Mouse (Mus musculus): Measurements from ENCODE around the gene Plk5.

Plk5 gene

DNA sequence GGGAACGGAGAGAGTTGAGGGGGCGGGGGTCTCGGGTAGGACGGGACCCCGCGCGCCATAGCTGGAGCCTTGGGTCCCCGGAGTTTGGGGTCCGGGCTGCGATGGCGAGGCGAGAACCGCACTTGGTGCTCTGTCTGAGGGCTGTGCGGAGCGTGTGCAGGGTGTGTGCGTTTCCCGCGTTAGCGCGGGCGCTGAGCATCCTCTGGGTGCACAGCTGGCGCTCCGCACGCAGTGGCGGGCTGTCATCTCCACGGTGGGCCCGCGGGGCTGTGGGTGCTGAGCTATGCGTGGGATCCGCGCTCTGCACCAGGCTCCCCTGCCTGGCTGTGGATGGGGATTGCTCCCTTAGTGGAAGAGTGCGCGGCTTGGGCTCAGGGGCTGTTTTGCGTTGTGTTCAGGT, 478 bp downstream of the Plk5 start:
- no peak for DNase-seq (ENCODE audit: low spot score in 2 of 2)

DNA sequence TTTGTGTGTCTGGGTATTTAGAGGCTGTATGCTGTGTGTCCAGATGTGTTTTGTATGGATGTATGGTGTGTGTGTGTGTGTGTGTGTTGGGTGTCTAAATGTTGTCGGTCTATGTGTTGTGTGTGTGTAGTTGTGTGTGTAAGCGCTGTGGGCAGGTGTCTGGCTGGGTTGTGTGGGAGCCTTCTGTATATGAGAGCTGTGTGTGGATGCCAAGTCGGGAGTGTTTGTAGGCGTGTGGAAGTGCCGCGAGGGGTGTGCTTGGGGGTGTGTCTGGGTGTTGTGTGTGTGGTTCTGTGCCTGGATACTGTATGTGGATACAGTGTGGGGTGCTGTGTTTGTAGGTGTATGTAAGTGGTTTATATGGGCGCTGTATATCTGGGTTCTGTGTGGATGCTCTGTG, 1.1 kb downstream of the Plk5 start:
- DNase-seq (ENCODE audit: low spot score in 2 of 2) = no peak

DNA sequence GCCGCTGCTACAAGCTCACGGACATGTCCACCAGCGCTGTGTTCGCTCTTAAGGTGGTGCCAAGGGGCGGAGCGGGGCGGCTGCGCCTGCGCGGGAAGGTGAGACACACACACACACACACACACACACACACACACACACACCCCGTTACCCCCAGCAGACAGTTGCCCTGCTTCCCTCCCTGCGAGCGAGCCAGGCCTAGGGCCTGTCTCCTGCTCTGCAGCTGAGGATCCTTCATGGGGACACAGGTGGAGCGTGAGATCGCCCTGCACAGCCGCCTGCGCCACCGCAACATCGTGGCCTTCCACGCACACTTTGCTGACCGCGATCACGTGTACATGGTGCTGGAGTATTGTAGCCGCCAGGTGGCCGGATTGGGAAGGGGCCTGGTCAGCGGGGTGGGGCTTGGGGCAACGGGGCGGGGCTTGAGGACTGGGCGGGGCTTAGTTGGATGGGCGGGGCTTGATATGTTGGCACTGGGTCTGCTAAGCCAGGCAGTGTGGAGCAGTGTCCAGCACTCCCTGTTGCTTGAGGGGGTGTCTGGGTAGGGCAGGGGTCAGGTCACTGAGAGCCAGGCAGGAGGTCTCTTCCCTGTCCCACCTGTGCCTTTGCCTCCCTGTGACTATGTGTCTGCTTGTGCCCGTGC, 1.9 kb downstream of the Plk5 start:
- no peak for DNase-seq (ENCODE audit: low spot score in 2 of 2)

DNA sequence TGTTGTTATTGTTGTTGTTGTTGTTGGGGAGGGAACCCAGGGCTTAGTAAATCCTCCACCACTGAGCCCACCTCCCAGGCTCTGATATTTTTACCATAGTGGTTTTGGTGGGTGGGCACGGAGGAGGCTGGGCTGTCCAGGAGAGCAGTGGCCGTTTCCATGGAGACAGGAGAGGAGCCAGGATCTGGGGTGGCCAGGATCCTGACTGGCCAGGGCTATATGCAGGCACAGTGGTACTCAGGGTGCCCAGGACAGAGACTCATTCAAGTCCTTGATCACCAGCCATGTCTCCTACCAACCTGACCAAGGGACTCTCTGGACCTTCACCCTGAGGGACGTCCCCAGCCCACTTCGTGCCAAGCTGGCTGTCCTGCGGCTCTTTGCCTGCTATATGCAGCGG, 7.5 kb downstream of the Plk5 start:
- DNase-seq (ENCODE audit: low spot score in 2 of 2) = no peak

DNA sequence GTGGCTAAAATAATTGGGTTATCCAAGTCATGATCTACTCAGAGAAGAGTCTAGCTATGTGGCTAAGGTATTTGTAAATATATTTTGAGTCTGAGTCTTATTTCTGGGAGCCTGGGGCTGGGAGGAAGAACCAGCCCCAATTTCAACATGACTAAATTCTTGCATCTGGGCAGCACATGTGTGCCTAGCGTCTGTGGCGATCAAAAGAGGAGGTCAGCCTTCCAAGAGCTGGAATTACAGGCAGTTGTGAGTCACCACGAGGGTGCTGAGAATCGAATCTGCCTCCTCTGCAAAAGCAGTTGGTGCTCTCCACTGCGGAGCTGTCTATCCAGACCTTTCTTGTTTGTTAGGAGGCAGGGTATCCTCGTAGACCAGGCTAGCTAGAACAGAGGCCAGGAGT, 9.5 kb downstream of the Plk5 start:
- no peak for DNase-seq (ENCODE audit: low spot score in 2 of 2)

DNA sequence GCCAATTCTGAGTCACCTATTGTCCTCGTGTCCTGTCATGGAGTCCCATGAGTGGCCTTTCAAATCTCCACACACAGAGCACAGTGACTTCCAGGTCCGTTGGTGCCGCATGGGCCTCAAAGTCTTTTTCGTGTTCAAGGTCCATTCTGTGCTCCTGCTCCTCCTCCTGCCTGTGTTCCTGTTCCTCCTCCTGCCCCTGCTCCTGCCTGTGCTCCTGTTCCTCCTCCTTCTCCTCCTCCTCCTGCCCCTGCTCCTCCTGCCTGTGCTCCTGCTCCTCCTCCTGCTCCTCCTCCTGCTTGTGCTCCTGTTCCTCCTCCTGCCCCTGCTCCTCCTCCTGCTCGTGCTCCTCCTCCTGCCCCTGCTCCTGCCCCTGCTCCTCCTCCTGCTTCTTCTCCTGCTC, 11.7 kb downstream of the Plk5 start:
- no peak for DNase-seq (ENCODE audit: low spot score in 2 of 2)

DNA sequence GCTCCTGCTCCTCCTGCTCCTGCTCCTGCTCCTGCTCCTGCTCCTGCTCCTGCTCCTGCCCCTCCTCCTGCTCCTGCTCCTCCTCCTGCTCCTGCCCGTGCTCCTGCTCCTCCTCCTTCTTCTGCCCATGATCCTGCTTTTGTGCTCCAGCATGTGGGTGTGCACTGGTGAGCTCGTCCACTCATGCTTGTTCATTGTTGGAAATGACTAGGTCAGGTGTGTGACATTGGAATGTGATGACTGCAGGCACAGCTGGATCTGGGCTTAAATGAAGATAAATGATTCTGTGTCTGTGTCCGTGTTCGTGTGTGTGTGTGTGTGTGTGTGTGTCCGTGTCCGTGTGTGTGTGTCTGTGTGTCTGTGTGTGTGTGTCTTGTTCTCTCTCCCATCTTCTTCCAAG, 12.1 kb downstream of the Plk5 start:
- no peak for DNase-seq (ENCODE audit: low spot score in 2 of 2)

DNA sequence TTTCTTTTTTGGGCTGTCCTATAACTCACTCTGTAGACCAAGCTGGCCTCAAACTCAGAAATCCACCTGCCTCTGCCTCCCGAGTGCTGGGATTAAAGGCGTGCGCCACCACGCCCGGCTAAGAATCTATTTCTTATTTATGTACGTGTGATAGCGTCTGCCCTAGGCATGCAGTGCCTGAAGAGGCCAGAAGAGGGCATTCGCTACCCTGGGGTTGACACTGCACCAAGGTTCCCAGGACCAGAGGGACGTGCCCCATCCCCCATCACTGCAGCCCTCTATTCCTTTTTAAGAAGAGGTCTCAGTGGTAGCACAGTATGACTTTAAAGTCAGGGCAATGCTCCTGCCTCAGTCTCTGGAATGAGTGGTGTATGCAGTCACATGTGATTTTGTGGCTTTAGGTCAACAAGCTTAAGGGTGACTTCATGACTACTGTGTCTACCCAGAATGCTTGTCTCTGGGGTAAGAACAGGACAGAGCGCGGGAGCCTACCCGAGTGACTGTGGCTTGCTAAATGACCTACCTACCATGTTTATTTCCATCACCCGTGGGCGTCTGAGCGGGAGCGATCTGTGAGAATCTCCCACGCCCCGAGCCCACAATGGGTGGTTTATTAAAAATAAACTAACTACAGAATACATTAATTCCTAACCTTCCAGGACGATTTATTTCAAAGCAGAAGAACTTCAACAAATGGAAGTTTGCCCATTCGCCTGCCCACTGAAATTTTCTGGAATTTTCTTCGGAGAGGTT, 13.9 kb downstream of the Plk5 start:
- DNase-seq (ENCODE audit: low spot score in 2 of 2) = peak; percentile 18 to 33

DNA sequence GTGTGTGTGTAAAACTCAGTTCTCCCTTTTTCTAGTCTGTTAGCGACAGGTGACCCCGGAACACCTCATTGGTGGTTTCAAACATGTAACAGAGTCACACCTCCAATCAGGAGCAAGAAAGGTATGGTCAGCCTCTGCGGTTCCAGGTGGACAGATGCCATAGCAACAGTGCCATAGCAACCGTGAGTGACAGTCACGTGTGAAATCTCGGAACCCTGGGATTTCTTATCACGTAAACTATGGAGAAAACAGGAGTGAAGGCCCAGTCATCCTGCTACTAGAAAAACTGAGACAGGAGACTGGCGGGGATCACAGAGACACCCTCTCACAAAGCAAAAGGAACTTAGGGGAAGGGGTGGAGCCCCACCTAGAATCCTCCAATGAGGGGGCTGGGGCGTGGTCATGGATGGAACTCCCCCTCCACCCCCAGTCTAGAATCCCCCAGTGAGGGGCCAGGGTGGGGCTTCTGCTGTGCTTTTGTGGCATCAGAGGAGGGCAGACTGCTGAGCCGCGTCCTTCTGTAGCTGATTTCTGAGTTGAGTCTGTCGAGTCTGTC, 15.2 kb downstream of the Plk5 start:
- peak; percentile 76 to 81 for DNase-seq (ENCODE audit: low spot score in 2 of 2)

DNA sequence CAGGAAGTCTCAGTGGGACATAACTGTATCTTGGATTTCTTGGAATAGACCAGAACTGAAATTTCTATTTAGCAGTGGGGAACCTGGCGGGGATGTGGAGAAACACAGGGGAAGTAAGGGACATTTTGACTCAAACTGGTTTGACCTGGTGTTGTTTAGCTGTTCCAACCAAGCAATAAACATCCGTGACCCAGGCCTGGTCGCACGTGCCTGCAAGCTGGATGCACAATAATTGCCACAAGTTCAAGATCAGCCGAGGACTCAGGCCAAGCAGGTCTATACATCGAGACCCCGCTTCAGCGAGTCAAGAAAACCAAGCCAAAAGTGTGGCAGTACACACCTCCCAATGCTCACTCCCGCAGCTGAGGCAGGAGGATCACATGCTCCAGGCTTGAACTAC, 15.7 kb downstream of the Plk5 start:
- DNase-seq (ENCODE audit: low spot score in 2 of 2) = no peak

DNA sequence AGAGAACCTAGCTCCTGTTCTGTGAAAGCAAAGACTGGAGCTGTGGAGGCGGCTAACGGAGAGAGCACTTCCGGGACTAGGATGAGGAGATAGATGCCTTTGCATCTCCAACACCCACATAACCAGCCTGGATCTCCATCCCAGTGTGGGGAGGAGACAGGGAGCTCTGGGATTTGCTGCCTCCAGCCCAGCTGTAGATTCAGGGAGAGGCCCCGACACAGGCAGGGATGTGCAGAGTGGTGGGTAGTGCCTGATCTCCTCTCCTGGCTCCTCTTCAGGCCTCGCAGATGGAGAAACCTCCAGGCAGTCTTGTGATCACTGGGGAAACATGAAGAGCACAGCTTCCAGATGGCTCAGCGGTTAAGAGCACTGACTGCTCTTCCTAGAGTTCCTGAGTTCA, 16.4 kb downstream of the Plk5 start:
- DNase-seq (ENCODE audit: low spot score in 2 of 2) = no peak

DNA sequence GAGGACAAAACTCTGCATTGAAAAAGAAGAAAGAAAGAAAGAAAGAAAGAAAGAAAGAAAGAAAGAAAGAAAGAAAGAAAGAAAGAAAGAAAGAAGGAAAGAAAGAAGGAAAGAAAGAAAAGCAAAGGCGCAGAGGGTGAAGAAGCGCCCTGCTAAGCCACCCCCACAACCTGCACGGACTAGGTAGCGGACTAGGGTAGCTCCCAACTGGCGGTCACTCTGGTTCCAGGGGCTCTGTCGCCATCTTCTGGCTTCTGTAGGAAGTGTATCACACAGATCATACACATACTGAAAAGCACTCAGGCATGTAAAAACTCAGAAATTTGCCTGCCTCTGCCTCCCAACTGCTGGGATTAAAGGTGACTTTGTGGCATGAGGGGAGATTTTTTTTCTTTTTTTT, 17.8 kb downstream of the Plk5 start:
- DNase-seq (ENCODE audit: low spot score in 2 of 2) = peak; percentile 64 to 78

DNA sequence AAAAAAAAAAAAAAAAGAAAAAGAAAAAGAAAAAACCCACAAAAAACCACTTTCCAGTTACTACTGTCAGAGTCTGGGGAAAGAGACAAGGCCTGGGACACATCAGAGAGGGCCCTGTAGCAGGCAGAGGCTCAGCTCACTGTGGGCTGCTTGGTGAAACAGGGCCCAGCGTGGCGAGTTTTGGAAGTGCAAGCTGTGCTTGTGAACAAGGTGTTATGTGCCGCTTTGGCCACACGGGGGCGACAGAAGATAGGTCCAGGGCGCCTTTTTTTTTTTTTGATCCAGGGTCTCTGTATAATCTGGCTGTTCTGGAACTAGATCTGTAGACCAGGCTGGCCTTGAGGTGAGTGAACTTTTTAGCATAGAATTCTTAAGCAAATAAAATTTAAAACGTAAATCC, 19.9 kb downstream of the Plk5 start:
- peak; percentile 87 to 97 for DNase-seq (ENCODE audit: low spot score in 2 of 2)

DNA sequence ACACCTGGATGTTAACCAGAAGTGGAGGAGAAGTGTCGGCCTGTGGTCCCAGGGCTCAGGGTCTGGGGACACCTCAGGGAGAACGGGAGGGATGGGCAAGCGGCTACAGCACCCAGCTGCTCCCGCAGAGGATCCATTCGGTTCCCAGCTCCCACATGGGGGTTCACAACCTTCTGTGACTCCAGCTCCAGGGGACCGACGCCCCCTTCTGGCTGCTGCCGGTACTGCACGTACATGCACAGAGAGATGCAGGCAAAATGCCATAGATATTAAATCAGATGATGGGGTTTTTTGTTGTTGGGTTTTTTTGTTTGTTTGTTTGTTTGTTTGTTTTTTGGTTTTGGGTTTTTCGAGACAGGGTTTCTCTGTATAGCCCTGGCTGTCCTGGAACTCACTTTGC, 21.5 kb downstream of the Plk5 start:
- peak in 1 of 2 experiments; percentile 46 for DNase-seq (ENCODE audit: low spot score in 2 of 2)

DNA sequence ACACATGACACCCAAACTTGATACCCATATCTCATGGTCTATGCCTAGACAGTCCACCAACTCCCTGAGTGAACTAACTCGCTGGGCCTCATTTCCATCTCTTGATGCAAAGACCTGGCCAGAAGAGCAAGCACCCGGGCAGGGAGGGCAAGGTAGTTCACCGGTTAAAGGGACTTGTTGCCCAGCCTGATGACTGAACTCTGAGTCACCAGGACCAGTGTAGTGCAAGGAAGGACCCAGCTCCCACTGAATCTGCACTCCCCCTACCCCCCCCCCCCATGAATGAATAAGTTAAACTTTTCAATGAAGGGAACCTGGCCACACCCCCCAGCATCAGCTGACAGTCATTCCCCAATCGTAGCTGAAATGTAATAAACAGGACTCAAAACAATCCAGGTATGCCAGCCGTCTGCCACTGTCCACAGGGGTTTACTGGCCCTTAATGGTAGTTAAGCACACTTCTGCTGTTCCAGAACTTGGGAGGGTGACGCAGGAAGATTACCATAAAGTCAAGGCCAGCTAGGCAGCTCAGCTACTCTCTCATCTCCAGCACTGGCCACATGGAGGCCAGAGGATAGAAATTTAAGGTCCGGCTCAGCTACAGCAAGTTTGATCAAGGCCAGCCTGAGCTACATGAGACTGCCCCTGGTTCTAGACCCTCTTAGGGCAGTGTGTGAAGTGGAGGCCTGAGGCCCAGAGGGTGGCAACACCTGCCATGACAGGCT, 26.5 kb downstream of the Plk5 start:
- no peak for DNase-seq (ENCODE audit: low spot score in 2 of 2)

DNA sequence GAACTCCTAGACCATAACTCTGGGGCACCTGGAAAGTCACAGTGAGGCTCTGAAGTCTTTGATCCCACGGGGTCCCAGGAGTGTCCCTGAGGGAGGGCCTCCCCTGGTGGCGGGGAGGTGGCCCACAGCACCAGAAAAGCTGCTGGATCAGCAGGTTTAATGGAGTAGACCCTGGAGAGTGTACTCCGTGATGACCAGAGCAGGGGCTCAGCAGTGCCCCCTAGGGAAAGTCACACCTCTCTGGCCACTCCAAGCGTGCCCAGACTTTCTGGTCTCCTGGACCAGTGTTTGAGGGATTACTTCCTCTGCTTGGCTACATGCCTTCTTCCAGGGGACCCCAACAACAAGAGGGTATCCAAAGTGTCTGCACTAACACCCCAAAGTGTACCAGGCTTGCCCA, 27.2 kb downstream of the Plk5 start:
- no peak for DNase-seq (ENCODE audit: low spot score in 2 of 2)

DNA sequence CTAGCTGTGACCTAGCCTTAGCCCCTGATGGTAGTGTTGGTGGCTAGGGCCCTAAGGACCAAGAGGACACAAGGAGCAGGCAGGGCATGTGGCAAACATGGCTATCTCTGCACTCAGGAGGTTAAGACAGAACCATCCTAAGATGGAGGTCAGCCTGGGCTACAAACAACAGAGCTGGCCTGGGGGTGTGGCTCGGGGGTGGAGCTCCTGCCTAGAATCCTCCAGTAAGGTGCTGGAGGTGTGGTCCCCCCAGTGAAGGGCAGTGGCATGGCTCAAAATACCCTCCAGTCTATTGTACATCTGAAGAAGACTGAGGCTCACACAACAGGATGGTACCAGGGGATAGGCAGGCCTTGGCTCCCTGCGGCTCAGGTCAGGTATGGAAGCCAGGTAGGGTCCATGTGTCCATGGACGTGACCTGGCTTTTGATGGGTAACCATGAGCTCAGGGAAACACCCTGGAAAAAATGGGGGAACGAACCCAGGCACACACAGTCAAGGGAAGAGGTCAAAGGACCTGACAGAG, 27.9 kb downstream of the Plk5 start:
- no peak for DNase-seq (ENCODE audit: low spot score in 2 of 2)

DNA sequence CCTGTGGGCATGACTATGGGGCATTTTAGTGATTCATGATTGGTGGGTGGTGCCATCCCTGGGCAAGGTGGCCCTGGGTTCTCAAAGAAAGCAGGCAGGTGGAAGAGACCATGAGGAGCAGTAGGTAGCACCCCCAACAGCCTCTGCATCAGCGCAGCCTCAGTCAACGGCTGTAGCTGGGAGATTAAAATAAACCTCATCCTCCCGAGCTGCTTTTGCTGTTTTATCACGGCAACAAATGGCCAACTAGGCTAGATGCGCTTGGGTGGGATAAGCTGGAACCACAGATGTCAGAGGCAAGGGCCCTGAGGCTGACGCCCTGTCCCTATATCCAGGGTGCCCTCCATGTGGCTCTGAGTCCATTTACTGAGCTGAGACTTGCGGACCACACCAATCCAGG, 28.4 kb downstream of the Plk5 start:
- no peak for DNase-seq (ENCODE audit: low spot score in 2 of 2)

DNA sequence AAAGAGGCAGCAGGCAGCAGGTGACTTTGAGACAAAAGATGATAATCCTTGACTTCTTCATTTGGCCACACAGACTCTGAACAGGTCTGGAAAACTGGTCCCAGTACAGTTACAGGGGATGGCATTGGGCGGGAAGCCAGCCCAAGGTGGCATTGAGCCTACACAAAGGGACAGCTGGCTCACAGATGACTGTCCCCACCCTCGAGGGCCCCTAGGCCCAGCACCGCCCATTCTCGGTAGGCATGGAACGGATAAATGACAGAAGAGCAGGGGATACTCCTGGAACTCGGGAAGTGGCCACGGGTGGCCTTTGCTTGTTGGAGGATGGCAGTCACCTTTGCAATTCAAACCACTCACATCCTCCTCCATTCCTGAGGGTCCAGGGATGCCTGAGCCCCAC, 29.1 kb downstream of the Plk5 start:
- no peak for DNase-seq (ENCODE audit: low spot score in 2 of 2)

DNA sequence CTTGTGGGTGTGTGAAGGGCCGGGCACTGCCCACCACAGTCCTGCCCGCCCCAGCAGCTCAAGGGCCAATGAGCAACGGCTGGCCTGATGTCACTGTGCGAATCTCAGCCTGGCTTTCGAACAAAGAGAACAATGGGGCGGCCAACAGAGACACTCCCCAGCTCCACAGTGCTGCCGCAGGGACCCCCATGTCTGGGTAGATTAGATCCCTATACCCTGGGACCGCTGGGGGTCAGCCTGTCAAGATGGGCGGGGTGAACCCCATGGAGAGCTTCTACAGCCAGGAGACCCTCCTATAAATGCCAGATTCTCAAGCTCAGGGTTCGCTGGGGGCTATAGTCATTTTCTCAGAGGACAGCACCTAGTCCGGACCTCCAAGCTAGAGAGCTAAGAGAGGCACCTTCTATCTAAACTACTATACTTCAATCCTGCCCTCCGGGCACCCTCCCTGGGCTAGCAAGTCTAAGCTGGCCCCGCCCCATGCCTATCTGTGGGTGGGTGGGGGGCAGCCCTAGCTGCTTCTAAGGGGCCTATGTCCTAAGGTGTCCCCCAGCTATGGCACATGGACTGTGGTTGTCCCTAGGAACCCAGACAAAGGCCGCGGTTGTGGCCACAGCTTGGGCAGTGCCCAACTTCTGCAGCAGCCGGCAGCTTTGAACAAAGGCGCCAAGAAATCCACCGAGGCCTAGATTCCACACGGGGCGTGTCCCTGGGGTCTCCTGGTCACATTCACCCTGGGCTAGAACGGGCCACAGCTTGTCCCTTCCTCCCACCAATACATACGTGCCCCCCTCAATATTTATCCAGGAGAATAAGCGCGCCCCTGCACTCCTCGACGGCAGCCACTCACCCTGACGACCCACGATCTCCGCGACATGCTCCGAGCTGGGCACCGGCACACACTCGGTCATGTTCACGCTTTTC, 29.8 kb downstream of the Plk5 start:
- no peak for DNase-seq (ENCODE audit: low spot score in 2 of 2)

DNA sequence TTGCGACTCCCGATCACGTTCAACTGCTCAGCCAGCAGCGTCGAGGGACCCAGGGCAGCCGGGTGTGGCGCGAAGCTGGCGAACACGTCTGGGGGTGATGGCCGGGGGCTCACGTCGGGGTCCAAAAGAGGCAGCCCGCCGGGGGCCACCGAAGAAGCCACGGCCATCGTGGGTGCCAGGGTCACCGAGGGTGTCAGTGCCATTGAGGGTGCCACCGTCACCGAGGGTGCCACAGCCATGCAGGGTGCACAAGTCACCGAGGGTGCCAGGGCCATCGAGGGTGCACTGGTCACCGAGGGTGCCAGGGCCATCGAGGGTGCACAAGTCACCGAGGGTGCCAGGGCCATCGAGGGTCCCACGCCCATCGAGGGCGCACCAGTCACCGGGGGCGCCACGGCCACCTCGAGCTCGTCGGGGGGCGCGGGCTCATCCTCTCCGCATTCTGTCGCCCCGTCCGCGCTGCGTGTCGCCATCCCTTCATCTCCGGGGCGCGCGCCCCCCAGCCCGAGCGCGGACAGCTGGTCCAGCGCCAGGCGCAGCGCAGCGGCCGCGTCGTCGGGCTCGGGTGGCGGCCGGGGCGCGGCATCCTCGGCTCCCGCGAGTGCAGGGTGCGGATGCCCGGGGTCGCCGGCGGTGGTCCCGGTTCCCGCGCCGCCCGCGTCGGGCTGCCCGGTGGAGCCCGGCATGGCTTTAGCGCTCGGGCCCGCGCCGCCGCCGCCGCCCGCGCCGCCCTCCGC, 30.6 kb downstream of the Plk5 start:
- peak in 1 of 2 experiments; percentile 29 for DNase-seq (ENCODE audit: low spot score in 2 of 2)

Data from thymus, postnatal 10 days (tissue).